Mouse (Mus musculus) testis, adult 2 months (tissue): ENCODE measurements around the gene Tgtp2.

ENCODE experiments used
- CTCF ChIP-seq: fragments of 200-500 bp; IDR thresholded peaks from 2 replicates; pipeline ENCODE4 v1.5.1; 2012; ENCODE audit warnings: low read depth, mild to moderate bottlenecking, inconsistent platforms, low read length, moderate library complexity; ENCODE audit not compliant: control insufficient read depth, insufficient read depth, insufficient replicate concordance
- POLR2A ChIP-seq: fragments of 200-500 bp; IDR thresholded peaks from 2 replicates; pipeline ENCODE4 v1.6.1; 2012; ENCODE audit warnings: low read depth, mild to moderate bottlenecking, inconsistent platforms, low read length, moderate library complexity; ENCODE audit not compliant: control insufficient read depth

GRCm38 (mm10) chr11:49077012-49077411 lies 13.0 kb upstream of the Tgtp2 start:
- TF ChIP-seq POLR2A (no peak), CTCF (no peak)
